Mouse (Mus musculus): ENCODE results near the gene Lamtor4.

DNA sequence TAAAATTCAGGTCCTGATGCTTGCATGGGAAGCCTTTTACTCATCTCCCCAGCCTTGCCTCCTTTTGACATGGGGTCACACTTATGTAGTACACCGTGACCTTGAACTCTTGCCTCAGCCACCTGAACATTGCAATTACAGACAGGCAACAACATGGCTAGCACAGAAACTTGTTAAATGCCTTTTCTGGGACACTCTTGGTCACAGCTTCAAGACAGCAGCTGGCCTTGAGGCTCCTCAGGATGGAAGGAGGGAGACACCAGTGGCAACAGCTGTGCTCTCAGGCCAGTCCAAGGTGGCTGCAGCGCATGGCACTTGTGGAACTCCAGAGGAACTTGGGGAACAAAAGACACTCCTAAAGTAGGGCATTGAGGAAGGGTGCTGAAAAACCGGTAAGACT is 11.8 kb downstream of the Lamtor4 start:
- TF ChIP-seq CTCF (IDR thresholded peaks at IDR 0.05; ENCODE audit: extremely low read depth, insufficient read depth, insufficient read length, insufficient replicate concordance) (no peak), POLR2A (IDR thresholded peaks at IDR 0.05; ENCODE audit: low read depth, low read length) (no peak)

Data from spleen, adult 2 months (tissue).